Comparison of ENCODE assay signal across 15 mouse cellular contexts in the genomic region with DNA sequence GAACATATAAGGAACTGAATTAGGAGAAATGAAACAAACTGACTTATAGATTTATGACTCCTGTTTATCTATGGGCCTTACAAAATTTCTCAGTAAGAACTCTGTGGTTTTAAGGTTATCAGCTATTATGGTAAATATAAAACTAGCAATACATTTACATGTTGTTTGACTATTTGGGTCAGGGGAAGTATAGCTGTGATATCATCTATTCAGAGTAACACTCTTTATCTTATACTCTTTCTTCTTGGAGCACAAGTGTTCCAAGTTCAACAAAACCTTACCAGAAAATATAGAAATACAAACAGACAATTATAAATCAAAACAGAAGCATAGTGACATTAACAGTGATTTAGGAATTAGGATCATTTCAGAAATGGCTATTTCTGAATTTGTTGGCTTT.
"Had no signal": no experiment of that assay in that cellular context is flagged by ENCODE, and none has a peak within 500 bp of the region (broad histone marks: within the 10 kb centered on the region; RNA-seq: fewer than 3 reads in every experiment).

No protein-coding gene starts in this region.

- H3K27ac ChIP-seq: neural tube, embryonic 15.5 days; stomach, embryonic 15.5 days; stomach, postnatal 0 days had no signal

- H3K4me2 ChIP-seq: neural tube, embryonic 15.5 days; stomach, embryonic 15.5 days had no signal

- H3K36me3 ChIP-seq: neural tube, embryonic 15.5 days; stomach, embryonic 15.5 days had no signal

- H3K9ac ChIP-seq: neural tube, embryonic 15.5 days; stomach, embryonic 15.5 days had no signal

- H3K4me1 ChIP-seq: neural tube, embryonic 15.5 days; stomach, embryonic 15.5 days had no signal

- H3K4me3 ChIP-seq: neural tube, embryonic 15.5 days; stomach, embryonic 15.5 days had no signal

- H3K9me3 ChIP-seq: neural tube, embryonic 15.5 days; stomach, embryonic 15.5 days had no signal

- H3K27me3 ChIP-seq: neural tube, embryonic 15.5 days; stomach, embryonic 15.5 days had no signal

- DNase-seq: retina, postnatal 1 day; right cerebral cortex, adult 18-20 months; right cerebral cortex, postnatal 14 days; right cerebral cortex, postnatal 25 days; right cerebral cortex, postnatal 4 days; spleen, adult 18-20 months; thymus, adult 18-20 months; thymus, adult 2 months; thymus, postnatal 14 days; thymus, postnatal 25 days; thymus, postnatal 36 days; thymus, postnatal 4 days had no signal
